Mouse (Mus musculus) kidney, adult 2 months (tissue): ENCODE results near the gene Tcp10c.
"Not testable (repeated sequence)": the region's sequence is repeated elsewhere in the genome, so short reads cannot be mapped to it uniquely, and the experiment has no call there.

Experiments
- CTCF ChIP-seq: fragments of 200-500 bp; conservative IDR thresholded peaks from 2 replicates; pipeline ENCODE4 v1.5.1; 2011; ENCODE audit warnings: low read depth, mild to moderate bottlenecking, control low read depth, low read length, moderate library complexity, mixed read lengths; ENCODE audit not compliant: insufficient read depth, insufficient read length
- POLR2A ChIP-seq: fragments of 200-500 bp; IDR thresholded peaks from one replicate; pipeline ENCODE4 v1.6.1; 2011; ENCODE audit warnings: low read depth, low read length, control low read depth

GRCm38 (mm10) chr17:13403527-13404131 is 49.3 kb downstream of the Tcp10c start:
- TF ChIP-seq CTCF, POLR2A: not testable (repeated sequence)
